Mouse (Mus musculus): ENCODE results near the gene Gp1ba.

Gp1ba gene

DNA sequence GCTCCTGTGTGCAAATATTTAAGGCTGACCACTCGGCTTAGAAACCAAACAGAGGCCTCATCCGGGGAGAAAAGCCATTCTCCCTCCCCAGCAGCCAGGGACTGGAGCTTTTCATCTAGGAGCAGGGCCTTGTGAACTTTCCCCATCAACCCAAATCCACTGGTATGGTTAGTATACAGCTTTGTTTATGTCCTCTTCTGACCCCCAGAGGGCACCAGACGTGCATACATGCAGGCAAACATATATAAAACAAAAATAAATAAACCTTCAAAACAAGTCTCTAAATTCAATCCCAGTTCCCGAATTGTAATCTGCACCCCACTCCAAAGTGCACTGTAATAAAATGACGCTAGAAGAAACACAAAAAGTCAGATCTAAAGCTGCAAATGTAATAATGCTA is 9.4 kb upstream of the Gp1ba start:
- no peak for DNase-seq (ENCODE audit: low spot score)

DNA sequence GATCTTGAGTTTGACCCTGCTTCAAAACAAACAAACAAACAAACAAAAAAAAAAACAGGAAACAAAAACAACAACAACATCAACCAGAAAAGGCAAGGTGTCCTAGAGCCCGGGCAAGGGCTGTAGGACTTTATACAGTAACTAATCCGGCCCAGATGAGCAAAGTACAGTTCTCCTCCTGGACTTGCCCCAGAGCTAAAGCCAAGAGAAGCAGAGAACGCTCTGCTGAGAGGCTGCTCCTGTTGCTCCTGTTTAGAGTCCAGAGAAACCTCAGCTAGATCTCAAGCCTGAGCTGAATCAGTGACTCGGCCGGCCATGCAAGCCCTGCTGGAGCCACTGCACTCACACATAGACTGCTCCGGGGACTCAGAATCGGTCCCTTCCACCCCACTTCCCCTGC is 8.8 kb upstream of the Gp1ba start:
- DNase-seq (ENCODE audit: low spot score): no peak

DNA sequence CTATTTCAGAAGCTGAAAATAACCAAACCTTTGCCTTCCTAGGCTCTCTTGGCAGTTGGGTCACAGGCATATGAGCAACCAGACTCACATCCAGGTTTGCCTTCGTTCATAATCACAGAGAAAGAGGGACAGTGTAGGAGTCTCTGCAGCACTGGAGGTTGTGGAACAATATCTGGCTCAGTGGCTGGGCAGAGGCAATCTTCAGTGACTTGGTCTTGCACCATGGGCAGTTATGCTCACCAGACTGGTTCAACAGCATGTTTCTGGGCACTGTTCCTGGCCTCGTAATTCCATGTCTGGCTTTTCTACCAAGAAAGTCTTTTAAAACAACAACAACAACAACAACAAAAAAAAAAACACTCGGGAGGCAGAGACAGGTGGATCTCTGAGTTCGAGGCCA is 3.3 kb upstream of the Gp1ba start:
- DNase-seq (ENCODE audit: low spot score): no peak

DNA sequence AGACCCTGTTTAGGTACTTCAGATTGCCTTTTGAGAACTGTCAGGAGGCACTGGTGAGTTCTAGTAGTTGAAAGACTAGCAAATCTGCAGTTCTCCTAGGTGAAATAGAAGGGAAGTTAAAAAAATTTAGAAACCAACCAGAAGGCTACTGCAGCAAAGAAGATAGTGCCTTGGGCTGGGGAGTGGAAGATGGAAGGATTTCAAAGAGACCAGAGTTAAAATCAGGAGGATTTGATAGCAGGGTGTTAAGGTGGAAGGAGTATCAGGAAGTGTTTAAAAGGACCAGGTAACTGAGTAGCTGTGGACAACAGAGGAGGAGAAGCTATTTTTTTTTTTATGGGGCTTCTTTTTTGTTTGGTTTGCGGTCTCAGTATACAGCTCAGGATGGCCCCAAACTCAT is 1.2 kb upstream of the Gp1ba start:
- DNase-seq (ENCODE audit: low spot score): no peak

DNA sequence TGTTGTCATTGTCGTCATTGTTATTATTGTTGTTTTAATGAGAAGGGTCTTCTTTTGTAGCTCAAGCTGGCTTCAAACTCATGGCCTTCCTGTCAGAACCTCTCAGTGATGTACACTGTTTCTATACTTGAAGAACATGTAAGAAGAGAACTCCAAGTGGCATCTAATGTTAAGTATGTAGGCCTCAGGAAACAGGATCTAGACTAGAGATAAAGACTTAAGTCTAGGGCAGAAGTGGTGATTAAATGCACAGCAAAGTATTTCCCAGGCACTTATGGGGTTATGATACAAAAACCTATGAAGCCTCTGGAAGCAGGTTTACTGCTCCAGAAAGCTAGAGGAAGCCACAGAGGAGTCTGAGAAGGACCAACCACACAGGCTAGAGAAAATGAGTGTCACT is 629 bp upstream of the Gp1ba start:
- no peak for DNase-seq (ENCODE audit: low spot score)

DNA sequence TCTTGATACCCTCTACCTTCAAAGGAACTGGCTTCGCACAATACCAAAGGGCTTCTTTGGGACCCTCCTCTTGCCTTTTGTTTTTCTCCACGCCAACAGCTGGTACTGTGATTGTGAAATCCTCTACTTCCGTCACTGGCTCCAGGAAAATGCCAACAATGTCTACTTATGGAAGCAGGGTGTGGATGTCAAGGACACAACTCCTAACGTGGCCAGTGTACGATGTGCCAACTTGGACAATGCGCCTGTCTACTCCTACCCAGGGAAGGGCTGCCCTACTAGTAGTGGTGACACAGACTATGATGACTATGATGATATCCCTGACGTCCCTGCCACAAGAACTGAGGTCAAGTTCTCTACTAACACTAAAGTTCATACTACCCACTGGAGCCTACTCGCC is 1.1 kb downstream of the Gp1ba start:
- no peak for DNase-seq (ENCODE audit: low spot score)

DNA sequence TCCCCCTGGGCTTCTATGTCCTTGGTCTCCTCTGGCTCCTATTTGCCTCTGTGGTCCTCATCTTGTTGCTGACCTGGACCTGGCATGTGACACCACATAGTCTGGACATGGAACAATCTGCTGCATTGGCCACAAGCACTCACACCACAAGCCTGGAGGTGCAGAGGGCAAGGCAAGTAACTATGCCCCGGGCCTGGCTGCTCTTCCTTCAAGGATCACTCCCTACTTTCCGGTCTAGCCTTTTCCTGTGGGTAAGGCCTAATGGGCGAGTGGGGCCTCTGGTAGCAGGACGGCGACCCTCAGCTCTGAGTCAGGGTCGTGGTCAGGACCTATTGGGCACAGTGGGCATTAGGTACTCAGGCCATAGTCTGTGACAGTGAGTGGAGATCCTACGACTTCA is 2.3 kb downstream of the Gp1ba start:
- DNase-seq (ENCODE audit: low spot score): no peak

DNA sequence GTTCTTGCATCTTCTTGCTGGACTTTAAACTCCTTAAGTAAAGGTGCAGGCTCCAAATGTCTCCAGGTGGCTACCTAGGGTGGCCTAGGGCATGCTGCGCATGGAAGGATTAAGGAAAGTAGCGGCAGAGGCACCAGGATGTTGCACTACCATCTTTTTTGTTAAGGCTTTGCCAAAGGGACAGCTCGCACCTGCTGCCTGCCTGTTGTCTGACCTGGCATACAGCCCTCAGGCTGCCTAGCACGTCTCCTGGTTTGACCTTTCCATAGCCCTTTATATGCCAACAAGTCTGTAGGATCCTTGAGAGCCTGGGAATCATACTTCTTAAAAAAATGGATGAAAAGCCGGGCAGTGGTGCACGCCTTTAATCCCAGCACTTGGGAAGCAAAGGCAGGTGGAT is 4.1 kb downstream of the Gp1ba start:
- DNase-seq (ENCODE audit: low spot score): no peak

DNA sequence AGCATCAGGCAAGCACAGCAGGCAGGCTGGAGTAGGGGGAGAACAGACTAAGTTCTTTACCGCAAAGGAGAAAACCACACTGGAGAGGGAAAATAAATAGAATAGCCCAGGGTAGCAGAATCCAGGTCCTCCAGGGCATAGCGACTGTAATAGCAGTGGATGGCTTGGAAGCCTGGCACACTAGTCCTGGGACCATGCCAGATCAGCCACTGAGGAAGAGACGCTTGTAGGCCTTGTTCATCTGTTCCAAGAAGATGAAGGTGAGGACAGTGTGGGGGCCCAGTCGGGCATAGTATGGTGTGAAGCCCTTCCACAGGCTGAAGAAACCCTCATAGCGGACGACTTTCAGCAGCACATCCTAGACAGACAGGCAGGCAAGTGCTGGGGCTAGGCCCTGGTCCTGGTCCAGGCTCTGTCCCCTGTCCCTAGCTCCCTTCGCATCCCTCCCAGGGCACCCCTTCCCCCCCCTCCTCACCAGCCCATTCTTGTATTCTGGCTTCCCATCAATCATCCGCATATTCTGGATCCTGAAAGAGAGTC is 5.7 kb downstream of the Gp1ba start:
- DNase-seq (ENCODE audit: low spot score): no peak

DNA sequence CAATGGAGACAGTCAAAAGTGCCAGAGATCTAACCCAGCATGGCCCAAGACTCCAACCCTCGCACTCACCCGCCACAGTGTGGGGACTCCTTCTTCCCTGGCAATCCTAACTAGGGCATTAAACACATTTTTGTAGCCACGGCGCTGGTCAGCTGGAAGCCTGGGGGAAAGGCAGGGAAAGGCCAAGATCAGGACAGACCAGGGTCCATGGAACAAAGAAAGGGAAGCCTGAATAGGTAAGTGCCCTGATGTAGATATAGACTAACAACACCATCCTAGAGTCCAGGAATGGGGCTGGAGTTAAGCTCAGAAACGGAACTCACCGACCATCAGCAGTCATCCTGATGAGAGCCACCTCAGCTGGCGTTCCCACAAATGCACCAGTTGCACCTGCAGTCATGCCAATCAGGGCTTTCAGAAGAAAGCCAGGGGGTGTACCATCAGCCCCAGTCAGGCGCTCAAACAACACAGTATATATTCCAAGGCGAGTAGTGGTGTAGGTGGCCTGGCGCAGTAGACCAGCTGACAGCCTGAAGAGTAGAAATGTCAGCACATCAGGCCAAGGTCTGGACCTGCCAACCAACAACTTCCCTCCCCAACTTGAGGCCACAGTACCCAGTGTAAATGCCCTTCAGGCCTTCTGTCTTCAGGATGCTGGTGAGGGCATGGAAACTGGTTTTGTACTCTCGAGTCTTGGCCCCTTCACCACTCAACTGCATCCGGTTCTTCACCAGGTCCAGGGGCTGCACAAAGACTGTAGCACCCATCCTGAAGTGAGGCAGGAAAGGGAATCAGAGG is 6.7 kb downstream of the Gp1ba start:
- no peak for DNase-seq (ENCODE audit: low spot score)

DNA sequence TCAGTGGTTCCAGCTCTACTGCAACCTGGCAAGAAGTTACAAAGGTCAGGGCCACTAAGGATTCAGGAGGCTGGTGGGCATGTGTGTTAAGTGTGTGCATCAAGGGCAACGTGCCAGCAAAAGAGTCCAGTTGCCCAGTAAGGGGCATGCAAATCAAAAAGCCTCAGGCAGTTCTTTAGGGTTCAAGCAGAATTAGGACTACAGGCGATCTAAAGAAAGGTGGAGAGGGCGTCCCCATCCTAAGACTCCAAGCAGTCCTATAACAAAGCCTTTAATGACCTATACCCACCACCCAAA is 7.3 kb downstream of the Gp1ba start:
- no peak for DNase-seq (ENCODE audit: low spot score)

DNA sequence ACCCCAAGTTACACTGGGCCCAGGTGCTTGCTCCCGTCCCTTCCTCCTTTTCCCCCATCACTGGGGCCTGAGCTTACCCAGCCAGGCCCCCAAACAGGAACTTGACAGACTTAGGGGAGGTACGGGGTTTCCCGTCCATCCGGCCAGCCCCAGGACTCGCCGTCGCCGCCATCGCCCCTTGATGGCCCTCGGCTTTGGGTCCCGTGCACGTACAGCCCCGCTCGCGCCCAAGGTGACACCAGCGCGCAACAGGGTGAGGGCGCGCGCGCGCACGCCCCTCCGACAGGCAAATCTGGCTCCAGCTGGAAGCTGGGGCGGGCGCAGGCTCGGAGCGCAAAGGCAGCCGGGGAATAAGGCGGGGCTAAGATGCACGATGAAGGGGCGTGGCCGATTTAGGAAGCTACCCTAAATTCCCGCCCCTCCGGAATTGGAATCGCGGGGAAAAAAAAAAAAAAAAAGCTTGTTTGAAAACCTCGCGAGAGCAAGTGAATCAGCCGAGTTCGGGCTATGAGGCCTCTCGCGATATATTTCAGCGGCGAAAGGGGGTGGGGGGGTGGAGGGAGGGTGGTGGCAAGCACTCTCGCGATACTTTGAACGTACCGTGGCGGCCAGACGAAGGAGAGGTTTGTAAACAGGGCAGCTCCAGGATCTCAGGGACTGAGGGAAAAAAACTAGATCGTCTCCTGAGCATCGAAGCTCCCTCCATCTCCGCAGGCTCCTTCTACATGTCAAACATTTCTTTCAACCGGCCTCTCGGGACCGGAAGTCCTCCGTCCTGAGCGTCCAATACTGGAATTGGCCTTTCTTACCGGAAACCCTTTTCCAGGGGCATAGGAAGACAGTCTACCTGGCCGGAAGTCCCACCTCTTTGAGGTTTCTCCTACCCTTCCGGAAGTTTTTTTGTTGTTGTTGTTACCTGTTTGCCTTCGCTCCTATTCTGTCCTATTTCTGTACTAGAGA is 8.0 kb downstream of the Gp1ba start, which contains the start of the genes Rnf167 and Slc25a11:
Gene Rnf167, plus strand, starts transcription at position 545 of the 960 bp plus-strand sequence.
Gene Slc25a11, minus strand, starts transcription at position 789 of the 960 bp plus-strand sequence.
- peak; percentile 88 for DNase-seq (ENCODE audit: low spot score)

DNA sequence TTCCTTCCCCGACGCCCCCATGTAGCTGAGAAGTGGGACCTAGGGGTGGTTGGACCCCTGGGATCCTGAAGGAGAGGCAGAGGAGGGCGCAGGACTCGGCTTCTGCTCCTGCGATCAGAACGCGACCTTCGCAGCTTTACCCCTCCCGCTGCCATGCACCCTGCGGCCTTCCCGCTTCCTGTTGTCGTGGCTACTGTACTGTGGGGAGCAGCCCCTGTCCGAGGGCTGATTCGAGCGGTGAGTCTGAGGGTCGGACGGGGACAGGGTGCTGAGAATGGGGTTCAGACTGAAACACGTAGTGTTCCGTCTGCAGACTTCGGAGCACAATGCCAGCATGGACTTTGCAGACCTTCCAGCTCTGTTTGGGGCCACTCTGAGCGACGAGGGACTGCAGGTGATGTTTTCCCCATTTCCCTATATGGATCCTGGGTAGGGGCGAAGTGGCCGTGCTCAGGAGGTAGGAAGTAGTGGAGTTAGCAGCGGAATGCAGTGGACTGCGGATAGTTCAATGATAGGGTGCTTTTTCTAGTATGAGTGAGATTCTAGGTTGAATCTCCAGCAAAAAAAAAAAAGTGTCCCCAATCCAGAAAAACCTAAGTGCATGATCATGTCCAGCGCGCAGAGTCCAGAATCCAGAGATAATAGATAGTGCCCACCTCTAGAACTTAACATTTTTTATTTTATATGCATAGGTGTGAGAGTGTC is 8.9 kb downstream of the Gp1ba start:
- peak; percentile 43 for DNase-seq (ENCODE audit: low spot score)

DNA sequence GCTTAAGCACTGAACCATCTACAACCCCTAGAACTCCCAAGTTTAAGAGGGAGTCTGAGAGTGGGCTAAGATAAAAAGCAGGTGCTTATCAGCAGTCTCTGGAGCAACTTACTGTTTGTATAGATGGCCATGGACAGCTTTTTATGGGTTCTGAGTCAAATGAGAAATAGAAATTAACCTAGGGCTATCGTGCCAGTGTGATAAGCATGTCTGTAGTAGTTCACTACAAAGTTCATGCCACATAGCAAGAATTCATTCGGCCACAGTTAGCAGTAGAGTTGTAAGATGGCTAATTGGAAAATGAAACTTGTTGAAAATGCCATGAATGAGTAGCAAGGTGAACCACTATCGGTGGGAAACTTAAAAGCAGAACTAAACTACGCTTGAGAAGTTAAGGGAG is 9.6 kb downstream of the Gp1ba start:
- no peak for DNase-seq (ENCODE audit: low spot score)

DNA sequence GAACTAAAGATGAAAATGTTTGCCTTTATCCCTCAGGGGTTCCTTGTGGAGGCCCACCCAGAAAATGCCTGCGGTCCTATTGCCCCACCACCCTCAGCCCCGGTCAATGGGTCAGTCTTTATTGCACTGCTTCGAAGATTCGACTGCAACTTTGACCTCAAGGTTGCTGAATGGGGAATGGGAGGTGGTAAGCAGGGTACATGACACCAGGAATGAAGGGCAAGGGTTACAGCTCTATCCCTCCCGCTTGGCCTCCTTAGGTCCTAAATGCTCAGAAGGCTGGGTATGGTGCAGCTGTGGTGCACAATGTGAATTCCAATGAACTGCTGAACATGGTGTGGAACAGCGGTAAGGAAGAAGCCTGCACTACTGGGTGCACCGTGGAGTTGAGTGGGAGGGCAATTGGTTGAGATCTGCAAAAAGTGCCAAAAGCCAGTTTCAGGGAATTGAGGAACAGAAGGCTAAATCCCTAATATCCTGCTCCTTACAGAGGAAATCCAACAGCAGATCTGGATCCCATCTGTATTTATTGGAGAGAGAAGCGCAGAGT is 10.3 kb downstream of the Gp1ba start:
- DNase-seq (ENCODE audit: low spot score): no peak

DNA sequence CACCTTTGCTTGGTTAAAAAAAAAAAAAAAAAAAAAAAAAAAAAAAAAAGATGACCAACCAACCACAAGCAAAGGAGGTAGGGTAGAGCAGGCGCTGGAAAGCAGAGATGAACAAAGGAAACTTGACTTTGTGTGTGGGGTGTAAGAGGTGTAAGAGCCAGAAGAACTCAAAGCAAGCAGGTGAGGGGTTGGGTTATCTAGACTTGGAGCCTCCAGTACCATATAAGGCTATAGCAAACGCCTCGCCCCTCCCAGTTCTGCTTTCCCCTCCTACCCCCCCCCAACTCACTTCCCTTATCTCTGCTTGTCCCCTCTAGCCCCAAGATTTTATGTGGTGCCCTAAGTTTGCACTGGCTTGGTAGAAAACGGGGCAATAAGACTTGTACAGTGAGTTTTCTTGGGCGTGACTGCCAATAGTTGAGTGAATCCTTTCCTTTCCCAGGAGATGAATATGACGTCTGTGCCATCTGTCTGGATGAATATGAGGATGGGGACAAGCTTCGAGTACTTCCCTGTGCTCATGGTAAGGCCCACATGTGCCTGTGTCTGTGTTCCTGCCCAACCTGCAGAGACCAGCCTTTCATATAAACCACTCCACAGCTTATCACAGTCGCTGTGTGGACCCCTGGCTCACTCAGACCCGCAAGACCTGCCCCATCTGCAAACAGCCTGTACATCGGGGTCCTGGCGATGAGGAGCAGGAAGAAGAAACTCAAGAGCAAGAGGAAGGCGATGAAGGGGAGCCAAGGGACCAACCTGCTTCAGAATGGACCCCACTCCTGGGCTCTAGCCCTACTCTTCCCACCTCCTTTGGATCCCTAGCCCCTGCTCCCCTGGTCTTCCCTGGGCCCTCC is 11.6 kb downstream of the Gp1ba start:
- no peak for DNase-seq (ENCODE audit: low spot score)

DNA sequence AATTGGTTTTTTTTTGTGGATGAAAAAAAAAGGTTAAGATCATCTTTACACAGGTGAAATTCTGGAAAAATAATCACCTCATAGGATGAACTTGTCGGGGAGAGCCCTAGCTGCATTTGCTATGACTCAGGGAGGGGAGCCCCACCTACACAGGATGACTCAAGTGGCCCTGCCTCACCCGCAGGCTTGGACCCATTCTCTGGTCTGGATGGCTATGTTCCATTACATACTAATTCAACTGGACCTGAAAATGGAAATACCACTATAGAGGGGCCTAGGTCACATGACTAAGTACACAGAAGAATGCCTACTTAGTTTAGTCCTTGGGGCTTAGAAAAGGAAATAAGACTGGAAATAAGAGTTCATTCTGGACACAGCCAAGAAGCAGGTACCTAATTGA is 12.5 kb downstream of the Gp1ba start:
- no peak for DNase-seq (ENCODE audit: low spot score)

DNA sequence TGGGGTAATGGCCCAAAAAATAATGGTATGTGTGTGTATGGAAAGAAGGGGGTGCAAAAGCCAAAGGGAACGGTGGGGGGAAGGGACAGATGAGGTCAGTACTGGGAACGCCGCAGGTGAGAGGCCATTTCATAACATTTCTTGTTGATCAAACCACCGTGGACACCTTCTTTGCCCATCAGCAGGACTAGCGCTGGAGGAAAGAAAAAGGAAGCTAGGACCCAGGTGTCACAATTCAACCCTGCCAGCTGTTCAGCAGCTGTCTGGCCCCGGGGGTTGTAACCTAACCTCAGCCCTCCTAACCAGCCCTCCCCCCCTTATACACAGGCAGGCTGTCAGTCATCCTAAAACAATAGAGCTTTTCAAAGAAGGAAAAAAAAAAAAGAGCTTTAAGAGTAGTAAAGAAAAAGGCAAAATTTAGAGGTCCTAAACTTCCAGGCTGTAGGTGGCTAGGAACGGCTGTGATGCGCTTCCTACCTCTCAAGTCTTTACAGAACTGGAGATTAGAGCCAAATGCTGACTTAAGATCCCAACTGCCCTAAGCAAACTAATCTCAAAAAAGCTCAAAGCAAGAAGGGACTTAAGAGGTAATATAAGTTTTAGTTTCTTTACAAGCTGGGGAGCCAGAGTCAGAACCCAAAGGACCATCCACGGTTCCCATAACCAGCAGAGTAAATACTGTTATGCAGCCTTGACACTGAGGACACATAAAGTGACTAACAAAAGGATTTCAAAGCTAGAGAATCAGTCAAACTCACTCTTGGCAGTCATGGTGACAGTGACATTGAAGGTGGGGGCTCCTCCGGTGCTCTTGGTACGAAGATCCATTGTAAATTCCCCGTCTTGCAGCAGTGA is 13.3 kb downstream of the Gp1ba start:
- DNase-seq (ENCODE audit: low spot score): no peak

DNA sequence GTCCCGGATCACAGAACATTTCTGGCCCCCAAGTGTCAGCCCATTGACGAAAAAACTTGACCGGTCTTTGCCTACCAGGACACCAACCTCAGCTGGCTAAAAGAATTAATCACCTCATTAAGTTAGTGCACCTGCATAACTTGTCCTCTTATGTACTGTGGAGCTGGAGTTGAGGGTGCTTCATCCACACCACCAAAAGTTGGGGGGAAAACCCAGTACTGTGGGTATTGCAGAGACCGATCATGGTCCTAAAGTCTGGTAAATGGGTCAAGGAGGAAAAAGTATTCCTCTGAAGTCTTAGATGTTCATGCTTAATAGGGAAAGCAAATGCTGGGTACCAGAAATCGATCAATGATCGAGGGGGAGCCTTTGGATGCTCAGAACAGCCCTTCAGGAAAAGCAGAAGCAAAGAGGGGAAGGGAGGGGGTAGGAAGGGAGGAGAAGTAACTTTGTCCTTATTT is 14.0 kb downstream of the Gp1ba start:
- DNase-seq (ENCODE audit: low spot score): no peak
